Mouse (Mus musculus) thymus, adult 2 months (tissue): ENCODE measurements around the gene Rbm3.

Experiments used
- CTCF ChIP-seq: fragments of 200-500 bp; IDR thresholded peaks from 2 replicates; pipeline ENCODE4 v1.5.1; 2012; ENCODE audit warnings: mild to moderate bottlenecking, control low read depth, low read length, moderate library complexity, borderline replicate concordance; ENCODE audit not compliant: control insufficient read depth, poor library complexity, insufficient read depth; ENCODE audit errors: extremely low read depth
- POLR2A ChIP-seq: fragments of 200-500 bp; IDR thresholded peaks from 2 replicates; pipeline ENCODE4 v1.6.1; 2012; ENCODE audit warnings: mild to moderate bottlenecking, low read length, control low read depth, moderate library complexity; ENCODE audit not compliant: control insufficient read depth, poor library complexity, insufficient read depth; ENCODE audit errors: extremely low read depth

GRCm38 (mm10) chrX:8192640-8193418, 47.1 kb upstream of the Rbm3 start:
- TF ChIP-seq CTCF (no peak), POLR2A (peak; percentile 43; the same call in 1 of the 2 replicates)
